Mouse (Mus musculus) ES-Bruce4 (cell line): ENCODE measurements around the gene Gpr156.

Experiments used
- CTCF ChIP-seq: IDR thresholded peaks from one replicate; pipeline ENCODE4 v1.8.1; 2011; ENCODE audit warnings: low read depth, low read length
- EP300 ChIP-seq: IDR thresholded peaks from 2 replicates; pipeline ENCODE4 v1.6.1; 2011; ENCODE audit warnings: low read depth, low read length; ENCODE audit not compliant: insufficient read depth

- TF ChIP-seq EP300 = no peak
- TF ChIP-seq CTCF = no peak
These were observed 39.9 kb downstream of the Gpr156 start for GRCm38 (mm10) chr16:37956076-37956676.
